Mouse (Mus musculus): ENCODE data around the gene Oas3.
A peak's percentile ranks its signal among the peaks of the same experiment; 100 is the strongest.

Gene Oas3

GRCm38 (mm10) chr5:120754215-120754614 is 23.2 kb downstream of the Oas3 start:
- no peak for DNase-seq (ENCODE audit: low spot score in 2 of 2)

GRCm38 (mm10) chr5:120752786-120753185 is 24.7 kb downstream of the Oas3 start:
- no peak for DNase-seq (ENCODE audit: low spot score in 2 of 2)

- DNase-seq (ENCODE audit: low spot score in 2 of 2): no peak
These were observed 26.3 kb downstream of the Oas3 start for GRCm38 (mm10) chr5:120751206-120751605.

GRCm38 (mm10) chr5:120749688-120750087 is 27.8 kb downstream of the Oas3 start, which contains the start of gene Oas2:
Gene Oas2 (minus strand): TSS chr5:120749853.
- DNase-seq (ENCODE audit: low spot score in 2 of 2): no peak

GRCm38 (mm10) chr5:120746451-120746850 is 31.0 kb downstream of the Oas3 start:
- DNase-seq (ENCODE audit: low spot score in 2 of 2): peak in 1 of 2 experiments; percentile 56

- DNase-seq (ENCODE audit: low spot score in 2 of 2): no peak
These were observed 35.3 kb downstream of the Oas3 start for GRCm38 (mm10) chr5:120742125-120742524.

GRCm38 (mm10) chr5:120734380-120734990 is 43.0 kb downstream of the Oas3 start:
- DNase-seq (ENCODE audit: low spot score in 2 of 2): peak; percentile 35 to 36

GRCm38 (mm10) chr5:120733696-120734095 is 43.8 kb downstream of the Oas3 start:
- no peak for DNase-seq (ENCODE audit: low spot score in 2 of 2)

- no peak for DNase-seq (ENCODE audit: low spot score in 2 of 2)
These were observed 44.7 kb downstream of the Oas3 start for GRCm38 (mm10) chr5:120732740-120733139.

GRCm38 (mm10) chr5:120729319-120729718 is 48.1 kb downstream of the Oas3 start:
- no peak for DNase-seq (ENCODE audit: low spot score in 2 of 2)

GRCm38 (mm10) chr5:120725811-120726455 is 51.5 kb downstream of the Oas3 start:
- DNase-seq (ENCODE audit: low spot score in 2 of 2): no peak

GRCm38 (mm10) chr5:120721005-120721404 is 56.5 kb downstream of the Oas3 start:
- no peak for DNase-seq (ENCODE audit: low spot score in 2 of 2)

GRCm38 (mm10) chr5:120718600-120719378 is 58.7 kb downstream of the Oas3 start:
- no peak for DNase-seq (ENCODE audit: low spot score in 2 of 2)

- no peak for DNase-seq (ENCODE audit: low spot score in 2 of 2)
These were observed 60.3 kb downstream of the Oas3 start for GRCm38 (mm10) chr5:120717136-120717535.

GRCm38 (mm10) chr5:120714314-120714713 is 63.1 kb downstream of the Oas3 start:
- peak in 1 of 2 experiments; percentile 75 for DNase-seq (ENCODE audit: low spot score in 2 of 2)

- peak in 1 of 2 experiments; percentile 42 for DNase-seq (ENCODE audit: low spot score in 2 of 2)
These were observed 64.7 kb downstream of the Oas3 start for GRCm38 (mm10) chr5:120712721-120713120.

- DNase-seq (ENCODE audit: low spot score in 2 of 2): no peak
These were observed 65.6 kb downstream of the Oas3 start, which contains the start of gene Dtx1 for GRCm38 (mm10) chr5:120711827-120712226. Gene Dtx1 (minus strand): TSS chr5:120711927.

GRCm38 (mm10) chr5:120711416-120711815 is 66.0 kb downstream of the Oas3 start:
- peak; percentile 69 to 80 for DNase-seq (ENCODE audit: low spot score in 2 of 2)

- DNase-seq (ENCODE audit: low spot score in 2 of 2): peak in 1 of 2 experiments; percentile 68
These were observed 66.6 kb downstream of the Oas3 start for GRCm38 (mm10) chr5:120710826-120711248.

GRCm38 (mm10) chr5:120710161-120710825 is 67.2 kb downstream of the Oas3 start:
- peak in 1 of 2 experiments; percentile 63 for DNase-seq (ENCODE audit: low spot score in 2 of 2)

GRCm38 (mm10) chr5:120706976-120707375 is 70.5 kb downstream of the Oas3 start:
- DNase-seq (ENCODE audit: low spot score in 2 of 2): no peak

GRCm38 (mm10) chr5:120706541-120706940 is 70.9 kb downstream of the Oas3 start:
- no peak for DNase-seq (ENCODE audit: low spot score in 2 of 2)

Measured in frontal cortex, postnatal 10 days (tissue).